Mouse (Mus musculus) ES-Bruce4 (cell line): ENCODE measurements at regions not wholly inside any gene's neighbourhood (a gene's known extent, or its start where the extent isn't known, plus 50 kb on each side); places are given as distances from the start of the nearest gene placed in this dataset.

ENCODE experiments used
- CTCF ChIP-seq: IDR thresholded peaks from one replicate; pipeline ENCODE4 v1.8.1; 2011; ENCODE audit warnings: low read depth, low read length
- POLR2A ChIP-seq: IDR thresholded peaks from one replicate; pipeline ENCODE4 v1.8.1; 2011; ENCODE audit warnings: low read length; ENCODE audit not compliant: insufficient read depth

DNA sequence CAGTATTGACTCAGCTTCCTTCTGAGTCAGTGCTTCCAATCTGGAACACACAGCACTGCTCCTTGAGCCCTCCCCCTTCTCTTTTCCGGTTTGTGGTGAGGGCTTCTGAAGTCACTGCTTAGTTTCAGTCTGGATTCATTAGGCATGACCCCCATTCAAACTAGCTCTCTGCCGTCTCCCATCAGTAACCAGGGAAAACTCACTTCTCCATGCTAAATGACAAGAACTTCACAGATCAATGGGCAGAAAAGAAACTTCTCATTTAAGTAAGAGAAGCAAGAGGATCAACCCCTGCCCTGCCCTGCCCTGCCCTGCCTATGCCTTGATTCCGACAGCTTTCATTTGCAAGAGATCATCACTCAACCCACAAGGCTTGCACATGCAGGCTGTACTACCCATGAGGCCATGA lies 82.9 kb upstream of the Nck2 start:
- TF ChIP-seq CTCF (no peak), POLR2A (no peak)
